Mouse (Mus musculus) hindbrain, embryonic 16.5 days (tissue): Measurements from ENCODE around the gene Apobec3. TPM values are rescaled to one million over a fixed set of nuclear protein-coding genes. Genes with fewer than 3 reads are reported as not detected.

Source experiments
- ATAC-seq: fragments of 200-750 bp; cut with Nextera tagmentation; 2 replicates; pipeline ENCODE4 v1.8.0; 2017; ENCODE audit warnings: moderate TSS enrichment, moderate library complexity
- H3K27ac ChIP-seq: fragments of 300-500 bp; sonication (generic); 2 replicates; pipeline ENCODE4 v1.5.1; 2014; ENCODE audit warnings: low read depth, mild to moderate bottlenecking, control low read depth, low read length, moderate library complexity
- H3K27me3 ChIP-seq: fragments of 300-500 bp; sonication (generic); replicated peaks from 2 replicates; pipeline ENCODE4 v1.6.1; 2014; ENCODE audit warnings: low read length; ENCODE audit not compliant: control insufficient read depth, insufficient read depth
- H3K36me3 ChIP-seq: fragments of 300-500 bp; sonication (generic); 2 replicates; pipeline ENCODE4 v1.6.1; 2014; ENCODE audit warnings: mild to moderate bottlenecking, low read length, moderate library complexity, mixed read lengths; ENCODE audit not compliant: control insufficient read depth, insufficient read depth
- H3K4me1 ChIP-seq: fragments of 300-500 bp; sonication (generic); 2 replicates; pipeline ENCODE4 v1.6.1; 2014; ENCODE audit warnings: low read depth, low read length; ENCODE audit not compliant: control insufficient read depth, insufficient read depth
- H3K4me2 ChIP-seq: fragments of 300-500 bp; sonication (generic); 2 replicates; pipeline ENCODE4 v1.6.1; 2014; ENCODE audit warnings: mild to moderate bottlenecking, low read length, control low read depth, moderate library complexity
- H3K4me3 ChIP-seq: fragments of 300-500 bp; sonication (generic); 2 replicates; pipeline ENCODE4 v1.5.1; 2014; ENCODE audit warnings: mild to moderate bottlenecking, low read length, control low read depth, moderate library complexity
- H3K9ac ChIP-seq: fragments of 300-500 bp; sonication (generic); 2 replicates; pipeline ENCODE4 v1.6.1; 2014; ENCODE audit warnings: low read depth, mild to moderate bottlenecking, control low read depth, low read length, moderate library complexity
- H3K9me3 ChIP-seq: fragments of 300-500 bp; sonication (generic); 2 replicates; pipeline ENCODE4 v1.6.1; 2014; ENCODE audit warnings: mild to moderate bottlenecking, low read length, moderate library complexity; ENCODE audit not compliant: control insufficient read depth
- WGBS: fragments of 180-500 bp; shearing (Covaris S2); extraction: QIAGEN DNeasy Blood & Tissue Kit; methylation state at CpG from one replicate; pipeline ENCODE4 v1.1.7; 2014; 5-methylcytosine and 5-hydroxymethylcytosine counted together
- polyA plus RNA-seq: library from polyadenylated mRNA; unstranded; fragments of >200 nt; fragmentation: Nextera tagmentation; extraction: Ambion mirVana; gene quantifications from 2 replicates; pipeline ENCODE4 v1.2.1, GENCODE M21; 2015

The Apobec3 gene
- polyA plus RNA-seq, 1 experiment from 2014 or later: 4.5 TPM

- ATAC-seq: peak; percentile 61
- Histone ChIP-seq H3K4me1 (no peaks in the 10 kb centered on the region), H3K27me3 (no peaks in the 10 kb centered on the region), H3K27ac (no peak overlapping the region), H3K9ac (no peak overlapping the region), H3K4me3 (no peak overlapping the region), H3K36me3 (no peaks in the 10 kb centered on the region), H3K9me3 (no peaks in the 10 kb centered on the region), H3K4me2 (no peak overlapping the region)
- WGBS: 88% methylated on average over 3 of the region's 3 CpGs
These were observed 22.9 kb downstream of the Apobec3 start for GRCm38 (mm10) chr15:79914357-79914756.

- Histone ChIP-seq H3K27ac (no peak overlapping the region), H3K9me3 (no peaks in the 10 kb centered on the region), H3K36me3 (0 out of 2 replicates have a peak, but pooled peaks cover 3% of the 10 kb centered on the region), H3K4me1 (no peaks in the 10 kb centered on the region), H3K9ac (no peak overlapping the region), H3K4me3 (no peak overlapping the region), H3K4me2 (no peak overlapping the region), H3K27me3 (no peaks in the 10 kb centered on the region)
- no peak for ATAC-seq
- WGBS: 74% methylated on average over 5 of the region's 5 CpGs
These were observed 24.7 kb downstream of the Apobec3 start for GRCm38 (mm10) chr15:79916150-79916549.

GRCm38 (mm10) chr15:79917111-79917720, 25.8 kb downstream of the Apobec3 start:
- no peak overlapping the region for H3K4me3 ChIP-seq
- 0 out of 2 replicates have a peak, but pooled peaks cover 3% of the 10 kb centered on the region for H3K36me3 ChIP-seq
- no peak for ATAC-seq
- H3K4me2 ChIP-seq: no peak overlapping the region
- H3K4me1 ChIP-seq: no peaks in the 10 kb centered on the region
- H3K9me3 ChIP-seq: no peaks in the 10 kb centered on the region
- WGBS: 96% methylated on average over 14 of the region's 14 CpGs
- H3K27me3 ChIP-seq: no peaks in the 10 kb centered on the region
- H3K9ac ChIP-seq: no peak overlapping the region
- H3K27ac ChIP-seq: no peak overlapping the region

- H3K9ac ChIP-seq: no peak overlapping the region
- no peaks in the 10 kb centered on the region for H3K4me1 ChIP-seq
- H3K4me3 ChIP-seq: no peak overlapping the region
- no peak for ATAC-seq
- 89% methylated on average over 16 of the region's 16 CpGs for WGBS
- no peaks in the 10 kb centered on the region for H3K27me3 ChIP-seq
- no peaks in the 10 kb centered on the region for H3K9me3 ChIP-seq
- H3K36me3 ChIP-seq: 0 out of 2 replicates have a peak, but pooled peaks cover 3% of the 10 kb centered on the region
- H3K4me2 ChIP-seq: no peak overlapping the region
- no peak overlapping the region for H3K27ac ChIP-seq
These were observed 27.0 kb downstream of the Apobec3 start for GRCm38 (mm10) chr15:79918485-79918884.

- H3K27ac ChIP-seq: no peak overlapping the region
- no peaks in the 10 kb centered on the region for H3K9me3 ChIP-seq
- H3K4me3 ChIP-seq: no peak overlapping the region
- H3K27me3 ChIP-seq: no peaks in the 10 kb centered on the region
- 78% methylated on average over 2 of the region's 2 CpGs for WGBS
- no peaks in the 10 kb centered on the region for H3K4me1 ChIP-seq
- H3K4me2 ChIP-seq: no peak overlapping the region
- 0 out of 2 replicates have a peak, but pooled peaks cover 3% of the 10 kb centered on the region for H3K36me3 ChIP-seq
- no peak for ATAC-seq
- H3K9ac ChIP-seq: no peak overlapping the region
These were observed 28.3 kb downstream of the Apobec3 start for GRCm38 (mm10) chr15:79919787-79920186.

GRCm38 (mm10) chr15:79926856-79927416, 35.5 kb downstream of the Apobec3 start:
- Histone ChIP-seq H3K4me1 (peaks cover 8% of the 10 kb centered on the region), H3K36me3 (no peaks in the 10 kb centered on the region), H3K4me2 (peak overlapping the region; percentile 65), H3K27ac (no peak overlapping the region), H3K27me3 (no peaks in the 10 kb centered on the region), H3K4me3 (no peak overlapping the region), H3K9me3 (no peaks in the 10 kb centered on the region), H3K9ac (peak overlapping the region; percentile 66; the same call in 1 of the 2 replicates)
- 85% methylated on average over 11 of the region's 11 CpGs for WGBS
- no peak for ATAC-seq

GRCm38 (mm10) chr15:79927637-79928122, 36.2 kb downstream of the Apobec3 start:
- H3K4me2 ChIP-seq: peak overlapping the region; percentile 65
- no peaks in the 10 kb centered on the region for H3K36me3 ChIP-seq
- WGBS: 1% methylated on average over 29 of the region's 29 CpGs
- H3K4me3 ChIP-seq: peak overlapping the region; percentile 54
- no peaks in the 10 kb centered on the region for H3K9me3 ChIP-seq
- H3K27ac ChIP-seq: peak overlapping the region; percentile 58; the same call in 1 of the 2 replicates
- no peaks in the 10 kb centered on the region for H3K27me3 ChIP-seq
- peak; percentile 85 for ATAC-seq
- H3K9ac ChIP-seq: peak overlapping the region; percentile 66
- H3K4me1 ChIP-seq: peaks cover 8% of the 10 kb centered on the region

GRCm38 (mm10) chr15:79928316-79928715, 36.9 kb downstream of the Apobec3 start:
- Histone ChIP-seq H3K4me3 (no peak overlapping the region), H3K36me3 (no peaks in the 10 kb centered on the region), H3K27me3 (no peaks in the 10 kb centered on the region), H3K9ac (no peak overlapping the region; the same call in 1 of the 2 replicates), H3K4me2 (peak overlapping the region; percentile 65), H3K27ac (no peak overlapping the region), H3K4me1 (peaks cover 8% of the 10 kb centered on the region), H3K9me3 (no peaks in the 10 kb centered on the region)
- WGBS: 90% methylated on average over 3 of the region's 3 CpGs
- no peak for ATAC-seq

- H3K27me3 ChIP-seq: 0 out of 2 replicates have a peak, but pooled peaks cover 2% of the 10 kb centered on the region
- H3K36me3 ChIP-seq: no peaks in the 10 kb centered on the region
- no peak overlapping the region for H3K4me2 ChIP-seq
- no peak overlapping the region for H3K4me3 ChIP-seq
- no peak overlapping the region for H3K27ac ChIP-seq
- WGBS: 92% methylated on average over 2 of the region's 2 CpGs
- ATAC-seq: no peak
- peaks cover 12% of the 10 kb centered on the region for H3K4me1 ChIP-seq
- no peak overlapping the region for H3K9ac ChIP-seq
- no peaks in the 10 kb centered on the region for H3K9me3 ChIP-seq
These were observed 37.3 kb downstream of the Apobec3 start for GRCm38 (mm10) chr15:79928736-79929135.
